Mouse (Mus musculus) spleen, postnatal 14 days (tissue): ENCODE data around the gene Armh1.

Experiments used
- DNase-seq, 2 experiments: peaks; one replicate each; pipeline ENCODE4 v3.0.0; 2021 to 2022; ENCODE audit warnings: low spot score in 2 of 2

The Armh1 gene

GRCm38 (mm10) chr4:117251801-117252316, at the start of gene Armh1, which contains the start of gene Tmem53:
Gene Armh1, minus strand, starts transcription at chr4:117252125.
Gene Tmem53, plus strand, starts transcription at chr4:117251951.
- peak; percentile 84 to 86 for DNase-seq

GRCm38 (mm10) chr4:117299921-117300320, 48.0 kb upstream of the Armh1 start:
- DNase-seq = no peak

DNA sequence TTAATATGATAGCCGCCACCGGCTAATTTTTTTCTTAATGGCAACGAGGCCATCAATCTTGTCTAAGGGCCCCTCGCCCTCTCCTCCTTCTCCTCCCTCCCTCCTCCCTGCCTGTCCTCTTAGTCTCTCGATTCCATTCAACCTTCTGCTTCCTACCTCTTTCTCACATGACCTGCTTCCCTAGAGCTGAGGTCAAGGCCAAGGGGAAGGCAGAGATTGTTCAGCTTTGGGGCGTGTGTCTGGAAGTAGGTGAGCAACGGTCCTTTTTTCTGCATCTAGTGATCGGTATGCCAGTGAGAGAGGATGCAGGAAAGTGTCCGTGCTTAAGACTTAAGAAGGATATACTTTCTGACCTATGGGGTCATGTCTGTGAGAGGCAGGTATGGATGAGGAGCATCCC, 45.9 kb upstream of the Armh1 start:
- no peak for DNase-seq

GRCm38 (mm10) chr4:117296849-117297593, 45.1 kb upstream of the Armh1 start:
- DNase-seq = no peak

DNA sequence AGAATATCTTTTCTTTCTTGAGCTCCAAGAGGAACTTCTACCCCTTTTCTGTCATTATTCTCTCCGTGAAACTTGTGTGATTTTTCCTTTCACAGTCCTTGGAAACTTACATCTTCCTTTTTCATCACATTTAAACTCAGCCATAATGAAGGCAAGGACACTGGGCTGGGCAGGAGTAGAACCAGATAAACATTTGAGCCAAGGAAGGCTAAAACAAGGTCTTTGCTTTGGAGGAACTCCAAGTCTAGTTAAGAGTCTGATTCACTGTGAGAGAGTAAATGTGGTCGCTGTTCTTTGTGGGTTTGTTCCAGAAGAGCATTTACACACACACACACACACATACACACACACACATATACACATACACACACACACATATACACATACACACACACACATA, 39.8 kb upstream of the Armh1 start:
- DNase-seq = no peak

GRCm38 (mm10) chr4:117288927-117289801, 37.2 kb upstream of the Armh1 start:
- peak; percentile 51 to 70 for DNase-seq

DNA sequence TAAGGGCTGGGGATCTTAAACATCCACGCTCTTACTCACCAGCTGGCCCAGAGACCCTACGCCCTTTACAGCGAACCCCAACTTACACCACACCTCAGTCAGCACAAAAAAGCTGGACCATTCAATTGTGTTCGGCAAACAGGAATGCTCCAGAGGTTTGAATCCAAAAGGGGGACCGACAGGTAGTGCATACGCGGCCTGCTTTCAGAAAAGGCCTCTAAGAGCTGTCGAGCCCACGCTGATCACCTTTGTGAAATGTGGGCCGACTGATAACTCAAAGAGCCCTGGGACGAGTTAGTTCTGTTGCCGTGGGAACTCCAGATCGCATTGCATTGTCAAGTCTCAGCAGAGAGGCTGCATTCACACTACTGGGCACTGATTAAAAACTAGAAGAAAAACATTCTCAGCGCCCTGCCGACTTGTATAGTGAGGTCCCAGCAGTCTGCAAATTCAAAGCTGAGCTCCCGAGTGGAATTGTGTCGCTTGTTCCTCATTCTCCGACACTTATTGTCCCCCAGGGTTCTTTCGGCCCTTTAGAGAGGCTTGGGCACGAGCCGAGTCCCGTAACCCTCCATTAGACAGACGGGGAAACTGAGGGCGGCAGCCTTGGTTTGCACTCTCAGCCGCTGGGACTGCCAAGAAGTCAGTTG, 36.5 kb upstream of the Armh1 start:
- no peak for DNase-seq

DNA sequence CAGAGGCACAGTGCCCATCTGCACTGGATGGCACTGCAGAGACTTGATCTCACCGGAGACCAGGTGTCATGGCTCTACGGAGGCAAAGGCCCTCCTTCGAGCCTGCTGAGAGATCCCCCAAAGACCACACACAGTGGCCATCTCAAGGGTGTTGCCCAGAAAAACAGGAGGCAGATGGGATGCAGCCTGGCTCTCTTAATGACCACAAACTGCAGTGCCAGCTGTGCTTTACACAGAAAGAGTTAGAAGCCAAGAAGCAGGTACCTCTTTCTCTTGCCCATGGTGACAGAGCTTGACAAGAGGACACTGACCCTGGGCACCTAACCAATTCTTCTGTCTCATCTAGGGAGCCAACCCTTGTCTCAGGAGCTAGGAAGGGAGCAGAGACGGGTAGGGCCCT, 32.4 kb upstream of the Armh1 start:
- DNase-seq = no peak

DNA sequence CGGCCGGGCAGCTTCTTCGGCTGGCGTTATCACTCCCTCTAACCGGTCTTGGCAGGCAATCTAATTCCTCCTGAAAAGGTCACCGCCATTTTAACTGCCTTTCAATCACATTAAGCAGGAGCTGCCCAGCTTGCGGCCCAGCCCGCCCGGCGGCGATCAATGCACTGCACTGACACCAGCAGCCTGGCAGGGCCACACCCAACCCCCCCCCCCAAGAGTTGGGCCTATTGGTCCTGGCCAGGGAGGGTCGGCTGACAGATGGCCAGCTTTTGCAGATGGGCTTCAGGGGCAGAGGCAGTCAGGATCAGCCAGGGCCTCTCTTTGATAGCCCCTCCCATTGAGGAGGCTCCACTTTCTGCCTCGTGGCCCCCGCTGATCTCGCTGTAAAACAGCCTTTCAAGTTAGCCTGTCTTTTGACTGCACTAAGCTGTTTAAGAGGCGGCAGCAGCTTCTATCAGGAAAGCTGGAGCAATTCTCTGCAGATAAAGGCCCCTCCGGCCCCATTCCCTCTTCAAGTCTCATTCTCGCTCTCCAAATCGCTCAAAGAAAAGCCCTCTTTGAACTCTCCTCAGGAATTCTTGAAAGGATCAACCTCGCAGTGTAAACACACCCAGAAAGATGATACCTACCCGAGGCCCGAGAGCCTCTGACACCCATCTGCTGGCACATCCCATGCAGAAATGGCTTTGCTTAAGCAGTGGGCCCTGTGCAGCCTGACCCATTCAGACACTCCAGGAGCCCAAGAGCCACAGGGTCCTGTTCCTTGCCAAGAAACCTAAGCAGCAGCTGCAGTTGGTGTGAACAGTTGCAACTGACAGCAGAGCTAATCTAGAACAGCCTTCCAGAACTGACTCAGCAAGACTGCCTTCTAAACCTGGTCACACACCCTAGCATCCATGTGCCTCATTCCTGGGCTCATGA, 31.6 kb upstream of the Armh1 start:
- DNase-seq = no peak

DNA sequence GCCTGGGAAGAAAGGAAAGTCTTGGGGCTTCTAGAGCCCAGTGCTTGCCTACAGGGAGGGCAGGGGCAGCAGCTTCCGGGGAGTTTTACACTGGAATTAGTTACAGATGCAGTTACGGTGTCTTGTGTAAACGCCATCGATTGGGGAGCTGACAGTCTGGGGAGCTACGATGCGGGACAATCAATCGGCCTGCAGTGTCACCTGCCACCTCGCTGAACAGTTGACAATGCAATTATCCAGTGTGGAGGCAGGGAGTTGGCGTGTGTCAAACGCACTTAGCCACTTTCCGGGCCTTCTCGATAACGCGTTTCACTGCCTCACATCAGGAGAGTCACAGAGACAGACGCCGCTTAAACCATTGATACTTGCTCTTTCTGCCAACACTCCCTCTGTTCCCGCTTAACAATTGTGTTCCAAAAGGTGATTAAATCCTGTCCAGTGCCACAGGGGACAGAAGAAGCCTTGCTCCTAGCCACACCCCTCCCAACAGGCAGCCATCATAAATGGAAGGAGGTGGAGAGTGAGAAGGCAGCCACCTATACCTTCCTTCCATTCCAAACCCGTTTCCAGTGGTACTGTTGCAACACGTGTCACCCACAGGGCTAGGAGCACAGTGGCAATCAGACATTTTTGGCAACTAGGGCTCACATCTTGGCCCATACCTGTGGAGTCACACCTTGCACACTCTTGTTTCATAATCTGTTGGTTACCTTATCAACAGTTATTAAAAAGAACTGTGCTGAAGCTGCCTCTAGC, 29.3 kb upstream of the Armh1 start:
- no peak for DNase-seq

- no peak for DNase-seq
Measured at GRCm38 (mm10) chr4:117280397-117280930, 28.5 kb upstream of the Armh1 start.

DNA sequence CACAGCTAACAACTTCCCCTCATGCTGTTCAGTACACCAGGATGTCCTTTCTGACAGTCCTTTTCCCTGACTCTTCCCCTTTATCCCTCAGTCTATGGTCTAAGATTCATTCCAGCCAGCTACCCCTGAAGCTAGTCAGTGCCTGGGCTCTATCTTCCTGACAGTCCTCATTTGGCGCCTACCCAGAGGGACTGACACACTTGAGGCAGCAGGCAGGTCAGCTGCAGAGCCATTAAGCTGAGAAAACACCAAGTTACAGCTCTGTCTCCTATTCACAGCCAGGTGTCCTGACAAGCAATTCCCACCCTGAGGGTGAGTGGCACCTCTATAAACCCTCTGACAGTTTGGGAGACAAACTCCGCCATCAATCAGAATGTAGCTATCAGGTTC, 27.3 kb upstream of the Armh1 start:
- DNase-seq = no peak

- DNase-seq = no peak
Measured at GRCm38 (mm10) chr4:117278381-117279252, 26.7 kb upstream of the Armh1 start.

DNA sequence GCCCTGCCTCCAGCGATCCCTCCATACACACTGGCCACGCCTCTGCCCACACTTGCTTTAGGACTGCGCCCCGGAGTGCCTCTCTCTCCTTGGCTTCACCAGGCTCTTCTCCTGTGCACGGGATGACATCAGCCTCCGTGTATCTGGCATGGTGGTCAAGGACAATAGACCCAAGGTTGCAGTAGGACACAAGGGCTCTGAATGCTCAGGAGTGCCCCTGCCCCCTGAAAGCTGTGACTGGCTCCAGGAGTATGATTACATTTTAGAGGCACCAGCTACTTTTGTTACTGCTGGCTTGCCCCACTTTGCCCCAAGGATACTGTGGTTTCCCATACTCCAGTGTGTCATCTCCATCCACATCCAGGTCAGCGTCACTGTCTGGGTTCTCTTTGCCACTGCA, 25.8 kb upstream of the Armh1 start:
- DNase-seq = no peak

DNA sequence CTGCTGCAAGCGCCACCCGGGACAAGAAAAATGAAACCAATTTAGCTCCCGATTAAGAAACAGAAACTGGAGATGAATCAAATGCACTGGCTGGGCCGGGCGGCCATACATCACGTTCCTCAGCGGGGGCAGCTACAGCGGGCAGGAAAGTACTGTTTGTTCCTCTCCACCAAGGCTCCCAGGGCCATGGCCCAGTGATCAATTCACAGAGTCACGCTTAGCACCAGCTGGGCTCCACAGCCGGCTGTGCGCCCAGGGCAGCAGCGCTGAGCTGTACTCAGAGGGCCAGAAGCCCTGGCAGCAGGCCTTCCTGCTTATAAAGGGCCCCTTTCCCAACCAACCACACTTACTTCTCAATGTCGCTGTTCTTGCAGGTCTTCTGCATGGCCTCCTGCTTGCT, 25.1 kb upstream of the Armh1 start:
- no peak for DNase-seq

GRCm38 (mm10) chr4:117276281-117276711, 24.4 kb upstream of the Armh1 start:
- no peak for DNase-seq

DNA sequence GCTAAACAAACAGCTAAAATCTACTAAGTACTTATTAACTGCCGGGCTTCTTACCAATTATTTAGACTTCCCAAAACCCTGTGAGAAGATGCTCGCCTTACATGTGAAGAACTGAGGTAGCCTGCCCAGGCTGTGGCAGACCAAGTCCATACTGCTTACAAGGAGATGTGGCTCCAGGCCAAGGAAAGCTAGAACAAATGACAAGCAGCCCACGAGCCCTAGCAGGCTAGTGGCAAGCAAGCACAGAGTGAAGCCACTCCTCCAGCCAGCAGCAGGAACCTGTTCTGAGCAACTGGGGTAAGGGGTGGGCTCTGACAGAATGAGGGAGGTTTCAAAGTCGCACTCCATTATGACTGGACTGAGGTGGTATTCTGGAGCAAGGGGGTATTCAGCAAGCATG, 22.8 kb upstream of the Armh1 start:
- DNase-seq = no peak

GRCm38 (mm10) chr4:117272459-117272858, 20.5 kb upstream of the Armh1 start:
- DNase-seq = no peak

DNA sequence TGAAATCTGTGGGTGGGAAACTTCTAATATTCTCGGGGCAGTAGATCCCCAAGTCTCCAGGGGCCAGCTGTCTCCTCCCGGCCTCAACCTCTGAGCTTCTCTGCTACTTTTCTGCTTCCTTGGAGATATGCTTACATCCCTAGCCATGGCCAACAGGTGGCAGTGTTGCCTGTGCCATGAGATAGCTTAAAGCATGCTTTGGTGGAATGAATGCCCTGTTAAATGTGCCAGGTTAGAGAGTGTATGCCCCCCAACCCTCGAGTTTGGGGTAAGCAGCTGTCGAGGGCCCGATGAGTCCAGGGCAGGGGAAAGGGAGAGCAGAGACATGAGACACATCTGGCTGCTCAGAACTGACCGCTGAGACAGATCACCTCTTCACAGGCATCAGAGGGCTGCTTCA, 18.4 kb upstream of the Armh1 start:
- DNase-seq = peak; percentile 43 to 69
